Mouse (Mus musculus) MEL (cell line): Measurements from ENCODE around the gene Endod1.

Source experiments
- CHD1 ChIP-seq: IDR thresholded peaks from 2 replicates; pipeline ENCODE4 v1.6.1; 2012; ENCODE audit warnings: low read depth, mild to moderate bottlenecking, inconsistent platforms, low read length, improper control_type of control experiment
- CTCF ChIP-seq, 3 experiments: IDR thresholded peaks in 2 of 3; conservative IDR thresholded peaks in 1 of 3; 2 replicates each; pipeline ENCODE4 v1.5.1; 2011 to 2012; ENCODE audit warnings: low read length in 3 of 3, low read depth in 2 of 3, mild to moderate bottlenecking in 2 of 3, improper control_type of control experiment in 1 of 3, inconsistent platforms in 1 of 3, mixed read lengths in 1 of 3, moderate library complexity in 1 of 3; ENCODE audit not compliant: control insufficient read depth in 1 of 3, insufficient read depth in 1 of 3, poor library complexity in 1 of 3, severe bottlenecking in 1 of 3
- GATA1 ChIP-seq: IDR thresholded peaks from 2 replicates; pipeline ENCODE4 v1.6.1; 2011; ENCODE audit warnings: low read depth, low read length, improper control_type of control experiment
- POLR2A ChIP-seq, 2 experiments: IDR thresholded peaks; 2 replicates each; pipeline ENCODE4 v1.6.1; 2011 to 2012; ENCODE audit warnings: low read length in 2 of 2, mild to moderate bottlenecking in 2 of 2, control low read depth in 1 of 2, improper control_type of control experiment in 1 of 2, low read depth in 1 of 2, moderate library complexity in 1 of 2; ENCODE audit not compliant: control insufficient read depth in 1 of 2, insufficient read depth in 1 of 2, poor library complexity in 1 of 2
- TAL1 ChIP-seq: IDR thresholded peaks from 2 replicates; pipeline ENCODE4 v1.6.1; 2012; ENCODE audit warnings: mild to moderate bottlenecking, inconsistent platforms, low read length, moderate library complexity, mixed read lengths
- TCF12 ChIP-seq: IDR thresholded peaks from 2 replicates; pipeline ENCODE4 v1.6.1; 2014; ENCODE audit warnings: low read depth, mild to moderate bottlenecking, inconsistent platforms, low read length, improper control_type of control experiment, moderate library complexity
- ZC3H11A ChIP-seq: IDR thresholded peaks from 2 replicates; pipeline ENCODE4 v1.6.1; 2012; ENCODE audit warnings: low read depth, mild to moderate bottlenecking, inconsistent platforms, low read length, improper control_type of control experiment
- ZKSCAN1 ChIP-seq: IDR thresholded peaks from 2 replicates; pipeline ENCODE4 v1.6.1; 2012; ENCODE audit warnings: low read depth, mild to moderate bottlenecking, inconsistent platforms, low read length, improper control_type of control experiment, moderate library complexity

GRCm38 (mm10) chr9:14385665-14386064, 4.4 kb upstream of the Endod1 start:
- TF ChIP-seq POLR2A (IDR thresholded peaks at IDR 0.05; ENCODE audit: control insufficient read depth in 1 of 2, insufficient read depth in 1 of 2, low read depth in 1 of 2, low read length in 2 of 2, poor library complexity in 1 of 2) (no peak), GATA1 (no peak), ZKSCAN1 (no peak), ZC3H11A (no peak), CTCF (IDR thresholded peaks at IDR 0.05 in 2 of 3, conservative IDR thresholded peaks at IDR 0.05 in 1 of 3; ENCODE audit: control insufficient read depth in 1 of 3, insufficient read depth in 1 of 3, low read depth in 2 of 3, low read length in 3 of 3, poor library complexity in 1 of 3, severe bottlenecking in 1 of 3) (no peak), TCF12 (no peak), CHD1 (no peak), TAL1 (no peak)
